Mouse (Mus musculus) liver, embryonic 14.5 days (tissue): Measurements from ENCODE around the gene Smpd3. TPM values are rescaled to one million over a fixed set of nuclear protein-coding genes. Genes with fewer than 3 reads are reported as not detected.
A peak's percentile ranks its signal among the peaks of the same experiment; 100 is the strongest.

Experiments used
- ATAC-seq: fragments of 200-750 bp; cut with Nextera tagmentation; 2 replicates; pipeline ENCODE4 v1.8.0; 2017; ENCODE audit warnings: moderate number of reproducible peaks, mild to moderate bottlenecking, moderate library complexity; ENCODE audit not compliant: insufficient read depth
- DNase-seq, 3 experiments: peaks; one replicate each; pipeline ENCODE4 v3.0.0-alpha.2; 2012 to 2013; ENCODE audit warnings: low read depth in 3 of 3, low spot score in 3 of 3
- H3K27ac ChIP-seq: fragments of 300-500 bp; sonication (generic); 2 replicates; pipeline ENCODE4 v1.5.1; 2014; ENCODE audit warnings: moderate library complexity, mild to moderate bottlenecking, control low read depth, inconsistent platforms
- H3K27me3 ChIP-seq: fragments of 300-500 bp; sonication (generic); 2 replicates; pipeline ENCODE4 v1.6.1; 2014; ENCODE audit warnings: mild to moderate bottlenecking, low read length, moderate library complexity; ENCODE audit not compliant: control insufficient read depth, insufficient read depth
- H3K36me3 ChIP-seq: fragments of 300-500 bp; sonication (generic); replicated peaks from 2 replicates; pipeline ENCODE4 v1.6.1; 2014; ENCODE audit warnings: low read depth; ENCODE audit not compliant: control insufficient read depth, insufficient read depth
- H3K4me1 ChIP-seq, 2 experiments: fragments of 200-500 bp in 1 of 2; fragments of 300-500 bp in 1 of 2; sonication (generic) in 1 of 2; replicated peaks; 2 replicates each; pipeline ENCODE4 v1.6.1; 2012 to 2014; ENCODE audit warnings: antibody characterized with exemption in 1 of 2, inconsistent platforms in 1 of 2, low read length in 1 of 2; ENCODE audit not compliant: control insufficient read depth in 2 of 2, insufficient read depth in 2 of 2
- H3K4me2 ChIP-seq: fragments of 300-500 bp; sonication (generic); 2 replicates; pipeline ENCODE4 v1.6.1; 2014; ENCODE audit warnings: low read depth, mild to moderate bottlenecking, control low read depth, moderate library complexity
- H3K4me3 ChIP-seq, 2 experiments: fragments of 200-500 bp in 1 of 2; fragments of 300-500 bp in 1 of 2; sonication (generic) in 1 of 2; 2 replicates each; pipeline ENCODE4 v1.5.1; 2012 to 2014; ENCODE audit warnings: low read depth in 2 of 2, low read length in 2 of 2, mild to moderate bottlenecking in 2 of 2, control low read depth in 1 of 2, inconsistent platforms in 1 of 2, moderate library complexity in 1 of 2; ENCODE audit not compliant: insufficient read depth in 1 of 2
- H3K9ac ChIP-seq: fragments of 300-500 bp; sonication (generic); replicated peaks from 2 replicates; pipeline ENCODE4 v1.6.1; 2014; ENCODE audit warnings: mild to moderate bottlenecking, control low read depth, moderate library complexity
- H3K9me3 ChIP-seq: fragments of 300-500 bp; sonication (generic); 2 replicates; pipeline ENCODE4 v1.6.1; 2016; ENCODE audit warnings: low read length, mixed read lengths; ENCODE audit not compliant: control insufficient read depth
- CTCF ChIP-seq: IDR thresholded peaks from 2 replicates; pipeline ENCODE4 v1.5.1; 2016; ENCODE audit warnings: antibody characterized with exemption, low read depth, control low read depth
- EP300 ChIP-seq: IDR thresholded peaks from 2 replicates; pipeline ENCODE4 v1.6.1; 2016; ENCODE audit warnings: antibody characterized with exemption, low read depth
- WGBS: fragments of 180-500 bp; shearing (Covaris S2); extraction: QIAGEN DNeasy Blood & Tissue Kit; methylation state at CpG from one replicate; pipeline ENCODE4 v1.1.7; 2014; ENCODE audit not compliant: insufficient replicate concordance; 5-methylcytosine and 5-hydroxymethylcytosine counted together
- polyA plus RNA-seq, 2 experiments: library from polyadenylated mRNA; depleted of rRNA in 1 of 2; stranded (reverse) in 1 of 2; unstranded in 1 of 2; fragments of >200 nt; fragmentation: Nextera tagmentation in 1 of 2; extraction: Ambion mirVana in 1 of 2; gene quantifications; 2 replicates each; pipeline versions ENCODE4 v1.2.1 to v1.2.3; 2012 to 2014

The Smpd3 gene
- polyA plus RNA-seq, 2 experiments = 0.22 to 0.34 TPM

DNA sequence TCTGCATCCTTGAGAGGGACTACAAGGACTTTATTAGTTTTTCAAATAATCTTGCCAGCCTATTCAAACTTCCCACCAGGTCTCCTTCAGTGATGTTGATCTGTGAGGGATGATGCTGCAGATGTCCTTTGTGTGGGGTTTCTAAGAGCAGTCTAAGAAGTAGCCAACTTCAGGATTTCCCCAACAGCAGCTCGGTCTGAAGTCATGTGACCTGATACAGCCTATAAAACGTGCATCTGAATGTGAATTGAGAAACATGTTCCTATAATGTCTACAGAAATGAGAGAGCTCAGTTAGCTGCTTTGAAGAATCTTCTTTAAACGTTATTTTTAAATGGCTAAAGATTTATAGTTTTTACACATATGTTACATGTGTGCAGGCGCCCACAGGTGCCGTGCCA is 5.7 kb upstream of the Smpd3 start:
- Histone ChIP-seq H3K27ac (no peak overlapping the region), H3K4me3 (no peak overlapping the region), H3K9ac (no peak overlapping the region), H3K27me3 (no peaks in the 10 kb centered on the region), H3K9me3 (no peaks in the 10 kb centered on the region), H3K4me1 (peaks cover 0 to 4% of the 10 kb centered on the region in 2 experiments; a peak in 2 of 4 replicates), H3K4me2 (no peak overlapping the region), H3K36me3 (no peaks in the 10 kb centered on the region)
- no peak for DNase-seq
- WGBS = 50% methylated on average over 5 of the region's 5 CpGs
- TF ChIP-seq CTCF (no peak), EP300 (no peak)
- ATAC-seq = no peak

DNA sequence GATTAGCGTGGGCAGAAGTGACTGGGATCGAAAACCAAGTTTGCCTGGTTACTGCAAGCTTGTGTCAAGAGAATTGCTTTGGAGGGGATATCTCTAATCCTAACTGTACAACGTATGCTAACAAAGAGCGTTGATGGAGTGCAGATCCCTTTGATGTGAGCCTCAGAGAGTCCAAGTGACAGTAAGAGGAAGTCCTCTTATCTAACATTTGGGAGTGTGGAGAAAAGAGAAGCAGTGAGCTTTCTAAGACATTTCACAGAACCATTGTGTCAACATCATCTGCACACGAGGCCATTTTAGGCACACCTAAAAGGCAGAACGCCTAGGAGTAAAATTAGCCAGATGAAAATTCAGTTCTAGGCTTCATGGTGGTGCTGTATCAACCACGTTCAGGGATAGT is 5.0 kb upstream of the Smpd3 start:
- peaks cover 0 to 4% of the 10 kb centered on the region in 2 experiments; a peak in 2 of 4 replicates for H3K4me1 ChIP-seq
- H3K27me3 ChIP-seq = no peaks in the 10 kb centered on the region
- no peak overlapping the region for H3K4me3 ChIP-seq
- no peak for DNase-seq
- H3K9me3 ChIP-seq = no peaks in the 10 kb centered on the region
- no peaks in the 10 kb centered on the region for H3K36me3 ChIP-seq
- TF ChIP-seq EP300 (no peak), CTCF (no peak)
- no peak overlapping the region for H3K9ac ChIP-seq
- WGBS = 14% methylated on average over 7 of the region's 7 CpGs
- no peak overlapping the region for H3K4me2 ChIP-seq
- no peak overlapping the region for H3K27ac ChIP-seq
- ATAC-seq = no peak

DNA sequence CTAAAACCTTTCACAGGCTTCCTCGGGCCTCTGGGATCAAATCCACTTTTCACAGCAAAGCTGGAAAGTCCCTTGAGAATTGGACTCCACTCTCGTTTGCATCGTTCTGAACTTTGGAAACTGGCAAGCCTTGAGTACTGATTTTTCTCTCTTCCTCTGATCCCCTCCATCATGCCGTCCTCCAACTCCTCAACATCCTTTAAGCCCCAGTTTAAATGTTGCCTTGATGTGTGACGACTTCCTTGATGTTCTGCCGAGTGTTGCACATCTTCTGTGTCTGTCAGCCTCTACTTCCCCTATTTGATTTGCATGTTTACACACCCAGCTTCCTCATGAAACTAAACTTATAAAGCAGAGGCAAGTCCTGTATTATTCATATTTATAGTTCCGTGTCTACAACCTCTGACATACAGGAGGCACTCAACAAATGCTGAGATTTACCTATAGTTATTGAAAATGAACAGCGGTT is 987 bp upstream of the Smpd3 start:
- Histone ChIP-seq H3K36me3 (no peaks in the 10 kb centered on the region), H3K27ac (no peak overlapping the region), H3K4me3 (no peak overlapping the region; a peak in 1 of 4 replicates), H3K4me2 (peak overlapping the region; percentile 60), H3K27me3 (peaks cover 23% of the 10 kb centered on the region), H3K9me3 (no peaks in the 10 kb centered on the region), H3K4me1 (peaks cover 0 to 7% of the 10 kb centered on the region in 2 experiments; a peak in 2 of 4 replicates), H3K9ac (no peak overlapping the region)
- no peak for TF ChIP-seq CTCF
- no peak for TF ChIP-seq EP300
- 19% methylated on average over 8 of the region's 8 CpGs for WGBS
- DNase-seq (peak in 1 of 3 experiments; percentile 35), ATAC-seq (no peak)

DNA sequence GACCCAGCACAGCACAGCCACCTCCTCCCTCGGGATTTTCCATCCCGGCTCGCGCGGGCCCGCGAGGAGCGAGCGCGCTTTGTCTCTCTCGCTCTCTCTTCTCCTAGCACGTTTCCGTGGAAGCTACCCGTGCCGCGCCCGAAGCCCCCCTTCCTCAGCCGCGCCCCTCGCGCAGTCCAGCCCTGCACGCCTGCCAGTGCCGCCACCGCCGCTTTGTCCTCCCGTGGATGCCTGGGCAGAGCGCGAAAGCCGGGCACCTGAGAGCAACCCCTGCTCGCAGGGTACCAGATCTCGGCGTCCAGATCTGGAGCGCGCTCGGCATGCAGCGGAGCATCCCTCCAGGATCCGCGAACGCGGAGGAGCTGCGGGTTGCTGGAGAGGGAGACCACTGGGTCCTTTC is 1.2 kb downstream of the Smpd3 start:
- Histone ChIP-seq H3K27me3 (peaks cover 23% of the 10 kb centered on the region), H3K9ac (no peak overlapping the region), H3K9me3 (no peaks in the 10 kb centered on the region), H3K4me2 (no peak overlapping the region), H3K36me3 (no peaks in the 10 kb centered on the region), H3K4me3 (no peak overlapping the region), H3K4me1 (peaks cover 0 to 7% of the 10 kb centered on the region in 2 experiments; a peak in 2 of 4 replicates), H3K27ac (no peak overlapping the region)
- TF ChIP-seq EP300 (no peak), CTCF (no peak)
- WGBS = 6% methylated on average over 41 of the region's 41 CpGs
- no peak for ATAC-seq
- DNase-seq = no peak

DNA sequence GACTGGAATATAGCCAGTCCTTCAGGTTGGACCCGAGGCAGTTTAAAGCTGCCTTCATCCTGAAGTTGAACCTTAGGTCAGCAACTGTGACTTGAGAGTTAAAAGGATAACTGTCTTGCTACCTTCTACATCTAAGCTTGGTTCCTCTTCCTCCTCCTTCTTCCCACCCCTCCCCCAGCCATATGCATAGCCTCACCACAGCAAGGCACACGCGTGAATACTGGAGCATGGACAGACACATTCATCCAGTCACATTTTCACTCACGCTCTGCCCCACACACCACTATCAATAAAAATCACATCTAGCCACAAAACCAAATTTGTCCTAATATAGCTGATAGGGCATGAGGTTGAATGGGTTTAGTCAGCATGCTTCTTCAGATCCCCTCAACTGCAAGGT is 1.8 kb downstream of the Smpd3 start:
- DNase-seq (no peak), ATAC-seq (no peak)
- no peaks in the 10 kb centered on the region for H3K9me3 ChIP-seq
- H3K4me3 ChIP-seq = no peak overlapping the region
- TF ChIP-seq CTCF = no peak
- no peak for TF ChIP-seq EP300
- peaks cover 0 to 7% of the 10 kb centered on the region in 2 experiments; a peak in 2 of 4 replicates for H3K4me1 ChIP-seq
- 46% methylated on average over 4 of the region's 4 CpGs for WGBS
- H3K27me3 ChIP-seq = peaks cover 23% of the 10 kb centered on the region
- H3K27ac ChIP-seq = no peak overlapping the region
- no peak overlapping the region for H3K9ac ChIP-seq
- no peak overlapping the region for H3K4me2 ChIP-seq
- H3K36me3 ChIP-seq = no peaks in the 10 kb centered on the region
